Comparison of ENCODE assay signal across 8 mouse cellular contexts in genomic region chr1:153489132-153489531, GRCm38 (mm10). TPM values are rescaled to one million over a fixed set of nuclear protein-coding genes. Genes with fewer than 3 reads are reported as not detected.
A peak's percentile ranks its signal among the peaks of the same experiment; 100 is the strongest.
DNase-seq lines count a peak whose midpoint lies in the region; ATAC-seq and TF ChIP-seq lines count a peak whose summit lies in the region.

No protein-coding gene starts in this region.

- peaks cover 17% of the 10 kb centered on the region for H3K79me2 ChIP-seq in liver, adult 2 months (ENCODE audit: control insufficient read depth, insufficient read depth, low read length)

- peak; percentile 24 to 52 for DNase-seq in kidney, postnatal 25 days
- no peak for DNase-seq in kidney, postnatal 14 days
- peak; percentile 63 for DNase-seq in ZHBTc4 (ENCODE audit: low read depth, low spot score)
- peak; percentile 45 for DNase-seq in liver, adult 2 months (ENCODE audit: extremely low read depth, low read depth, low spot score)
- peak; percentile 74 to 80 for DNase-seq in spleen, adult 2 months (ENCODE audit: low read depth in 1 of 2, low spot score in 2 of 2)
- no peak for DNase-seq in retina, postnatal 1 day
- DNase-seq in embryo, embryonic 10 days (ENCODE audit: low spot score): no peak

- H3K4me1 ChIP-seq in liver, adult 2 months (ENCODE audit: control insufficient read depth, insufficient read depth, low read length): peaks cover 7% of the 10 kb centered on the region; the same call in 1 of the 2 replicates
- peaks cover 24% of the 10 kb centered on the region for H3K4me1 ChIP-seq in spleen, adult 2 months (ENCODE audit: control insufficient read depth, insufficient read depth, insufficient read length)
- H3K4me1 ChIP-seq in neural tube, embryonic 15.5 days: peaks cover 25% of the 10 kb centered on the region

- H3K36me3 ChIP-seq in liver, adult 2 months (ENCODE audit: control insufficient read depth, insufficient read depth, low read length): no peaks in the 10 kb centered on the region
- no peaks in the 10 kb centered on the region for H3K36me3 ChIP-seq in spleen, adult 2 months (ENCODE audit: control insufficient read depth, insufficient read depth, low read length)
- H3K36me3 ChIP-seq in neural tube, embryonic 15.5 days: no peaks in the 10 kb centered on the region

- H3K27me3 ChIP-seq in liver, adult 2 months (ENCODE audit: control insufficient read depth, insufficient read depth, low read length): no peaks in the 10 kb centered on the region
- no peaks in the 10 kb centered on the region for H3K27me3 ChIP-seq in spleen, adult 2 months (ENCODE audit: control insufficient read depth, insufficient read depth, low read length)
- no peaks in the 10 kb centered on the region for H3K27me3 ChIP-seq in neural tube, embryonic 15.5 days (replicated peaks)

- WGBS in liver, adult 2 months: 68% methylated on average over 7 of the region's 7 CpGs
- WGBS in spleen, adult 2 months: 9% methylated on average over 7 of the region's 7 CpGs
- WGBS in neural tube, embryonic 15.5 days: 48% methylated on average over 7 of the region's 7 CpGs

- peak; percentile 46; the same call in 1 of the 2 replicates for TF ChIP-seq CTCF in liver, adult 2 months (IDR thresholded peaks at IDR 0.05; ENCODE audit: low read depth, low read length)
- peak; percentile 43; the same call in 1 of the 2 replicates for TF ChIP-seq CTCF in spleen, adult 2 months (IDR thresholded peaks at IDR 0.05; ENCODE audit: extremely low read depth, insufficient read depth, insufficient read length, insufficient replicate concordance)

- no peak overlapping the region for H3K27ac ChIP-seq in liver, adult 2 months (replicated peaks; ENCODE audit: insufficient read depth, low read depth, low read length)
- H3K27ac ChIP-seq in spleen, adult 2 months (ENCODE audit: insufficient read depth, low read length): peak overlapping the region; percentile 56
- H3K27ac ChIP-seq in neural tube, embryonic 15.5 days (replicated peaks): no peak overlapping the region

- H3K4me2 ChIP-seq in neural tube, embryonic 15.5 days: no peak overlapping the region

- no peaks in the 10 kb centered on the region for H3K9me3 ChIP-seq in neural tube, embryonic 15.5 days (replicated peaks)

- ATAC-seq in neural tube, embryonic 15.5 days (ENCODE audit: low FRiP score): no peak

- H3K4me3 ChIP-seq in liver, adult 2 months (ENCODE audit: insufficient read depth, low read depth, low read length): no peak overlapping the region
- H3K4me3 ChIP-seq in spleen, adult 2 months (ENCODE audit: extremely low read depth, insufficient read depth, insufficient read length): no peak overlapping the region
- H3K4me3 ChIP-seq in neural tube, embryonic 15.5 days (replicated peaks): no peak overlapping the region

- no peak for TF ChIP-seq POLR2A in liver, adult 2 months (IDR thresholded peaks at IDR 0.05; ENCODE audit: extremely low read depth, insufficient read depth, low read length)
- TF ChIP-seq POLR2A in spleen, adult 2 months (IDR thresholded peaks at IDR 0.05; ENCODE audit: low read depth, low read length): no peak

- no peak overlapping the region for H3K9ac ChIP-seq in liver, adult 2 months (ENCODE audit: low read depth, low read length)
- H3K9ac ChIP-seq in neural tube, embryonic 15.5 days (replicated peaks): no peak overlapping the region

RNA-seq across cellular contexts. Expression of gene Dhx9, which starts 1.7 kb away (rescaled TPM):
- total RNA-seq in liver, adult 2 months (2014; rRNA removed): 41.1 and 42.6 TPM in 2 replicates
- polyA plus RNA-seq in liver, adult 2 months (2012; rRNA removed): 5.6 and 5.7 TPM in 2 replicates
- polyA plus RNA-seq in spleen, adult 2 months (2012; rRNA removed): 8.5 and 10.9 TPM in 2 replicates
- 27.0 and 27.5 TPM in 2 replicates for polyA plus RNA-seq in neural tube, embryonic 15.5 days (2015; fragmentation: Nextera tagmentation; extraction: Ambion mirVana)

Comparison
In these comparisons a context has a peak if more than half of its experiments do, and no peak if none do; other contexts are left out.
1. DNase-seq: peak in kidney, postnatal 25 days (2 of 2), ZHBTc4 (single experiment), liver, adult 2 months (single experiment) and spleen, adult 2 months (2 of 2); none in kidney, postnatal 14 days (single experiment), retina, postnatal 1 day (single experiment) and embryo, embryonic 10 days (single experiment).